Mouse (Mus musculus) myocyte (in vitro differentiated cells): ENCODE data around the gene Tmem151b. TPM values are rescaled to one million over a fixed set of nuclear protein-coding genes. Genes with fewer than 3 reads are reported as not detected.
A peak's percentile ranks its signal among the peaks of the same experiment; 100 is the strongest.

Source experiments
- H3K27me3 ChIP-seq: one replicate; pipeline ENCODE4 v1.6.1; 2011; ENCODE audit not compliant: control insufficient read depth, insufficient read depth, insufficient read length
- H3K36me3 ChIP-seq: one replicate; pipeline ENCODE4 v1.6.1; 2011; ENCODE audit not compliant: control insufficient read depth, insufficient read depth
- H3K4me2 ChIP-seq: one replicate; pipeline ENCODE4 v1.6.1; 2011; ENCODE audit warnings: low read depth, control low read depth
- H3K4me3 ChIP-seq: one replicate; pipeline ENCODE4 v1.5.1; 2011; ENCODE audit warnings: mild to moderate bottlenecking, control low read depth, moderate library complexity
- H3K79me2 ChIP-seq: one replicate; pipeline ENCODE4 v1.6.1; 2011; ENCODE audit not compliant: control insufficient read depth, insufficient read depth
- H3ac ChIP-seq: one replicate; pipeline ENCODE4 v1.6.1; 2011; ENCODE audit not compliant: control insufficient read depth, insufficient read length
- CEBPB ChIP-seq: IDR thresholded peaks from 2 replicates; pipeline ENCODE4 v1.6.1; 2011; ENCODE audit warnings: mild to moderate bottlenecking, moderate library complexity; ENCODE audit not compliant: poor library complexity, insufficient read depth, severe bottlenecking
- E2F4 ChIP-seq: IDR thresholded peaks from one replicate; pipeline ENCODE4 v1.6.1; 2011; ENCODE audit warnings: mild to moderate bottlenecking, control low read depth, moderate library complexity; ENCODE audit not compliant: insufficient read depth
- MAX ChIP-seq: IDR thresholded peaks from one replicate; pipeline ENCODE4 v1.6.1; 2011; ENCODE audit warnings: low read depth, mild to moderate bottlenecking, control low read depth
- MYOD1 ChIP-seq, 3 experiments: IDR thresholded peaks; one replicate each; pipeline ENCODE4 v1.6.1; 2011; ENCODE audit warnings: control low read depth in 2 of 3, low read depth in 2 of 3, mild to moderate bottlenecking in 2 of 3, moderate library complexity in 1 of 3; ENCODE audit not compliant: insufficient read length in 2 of 3, control insufficient read depth in 1 of 3
- MYOG ChIP-seq, 3 experiments: IDR thresholded peaks; one replicate each; pipeline ENCODE4 v1.6.1; 2011; ENCODE audit warnings: control low read depth in 2 of 3, low read depth in 2 of 3, mild to moderate bottlenecking in 2 of 3; ENCODE audit not compliant: insufficient read length in 2 of 3, control insufficient read depth in 1 of 3, insufficient read depth in 1 of 3
- POLR2A ChIP-seq: IDR thresholded peaks from one replicate; pipeline ENCODE4 v1.6.1; 2011; ENCODE audit warnings: low read depth, mild to moderate bottlenecking, control low read depth, moderate library complexity; ENCODE audit not compliant: insufficient read length
- POLR2AphosphoS2 ChIP-seq: IDR thresholded peaks from one replicate; pipeline ENCODE4 v1.6.1; 2011; ENCODE audit warnings: low read depth, control low read depth; ENCODE audit not compliant: insufficient read length
- REST ChIP-seq: IDR thresholded peaks from one replicate; pipeline ENCODE4 v1.6.1; 2011; ENCODE audit warnings: mild to moderate bottlenecking, control low read depth, moderate library complexity; ENCODE audit not compliant: insufficient read depth, insufficient read length
- SRF ChIP-seq: IDR thresholded peaks from one replicate; pipeline ENCODE4 v1.6.1; 2011; ENCODE audit warnings: low read depth; ENCODE audit not compliant: control insufficient read depth, insufficient read length
- TCF12 ChIP-seq: IDR thresholded peaks from one replicate; pipeline ENCODE4 v1.6.1; 2011; ENCODE audit warnings: mild to moderate bottlenecking, control low read depth; ENCODE audit not compliant: poor library complexity, insufficient read depth, severe bottlenecking
- TCF3 ChIP-seq: IDR thresholded peaks from one replicate; pipeline ENCODE4 v1.6.1; 2011; ENCODE audit warnings: low read depth, control low read depth; ENCODE audit not compliant: insufficient read length
- USF1 ChIP-seq: IDR thresholded peaks from one replicate; pipeline ENCODE4 v1.6.1; 2011; ENCODE audit warnings: low read depth, mild to moderate bottlenecking, control low read depth, moderate library complexity
- polyA plus RNA-seq: library from polyadenylated mRNA; unstranded; fragments of >200 nt; fragmentation: generic; extraction: Trizol; gene quantifications from one replicate; pipeline ENCODE4 v1.2.1, GENCODE M21; 2012; ENCODE audit warnings: missing spikeins

The Tmem151b gene
- polyA plus RNA-seq, 1 experiment = 0.30 TPM

DNA sequence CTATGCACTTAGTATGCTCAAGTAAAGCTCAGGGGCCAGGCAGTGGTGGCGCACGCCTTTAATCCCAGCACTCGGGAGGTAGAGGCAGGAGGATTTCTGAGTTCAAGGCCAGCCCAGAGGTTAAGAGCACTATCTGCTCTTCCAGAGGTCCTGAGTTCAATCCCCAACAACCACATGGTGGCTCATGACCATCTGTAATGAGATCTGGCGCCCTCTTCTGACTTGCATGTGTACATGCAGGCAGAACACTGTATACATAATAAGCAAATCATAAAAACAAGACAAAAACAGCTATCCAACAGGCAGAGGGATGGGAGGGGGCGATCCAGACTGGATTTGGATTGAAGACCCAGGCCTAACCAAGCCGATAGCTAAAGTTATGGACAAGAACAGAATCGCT is 29.4 kb upstream of the Tmem151b start:
- Histone ChIP-seq H3K79me2 (no peaks in the 10 kb centered on the region), H3K27me3 (no peaks in the 10 kb centered on the region), H3ac (no peak overlapping the region), H3K4me3 (no peak overlapping the region), H3K36me3 (no peaks in the 10 kb centered on the region), H3K4me2 (no peak overlapping the region)
- TF ChIP-seq SRF (no peak), MAX (no peak), REST (no peak), MYOG (IDR thresholded peaks at IDR 0.05; ENCODE audit: control insufficient read depth in 1 of 3, insufficient read depth in 1 of 3, insufficient read length in 2 of 3, low read depth in 2 of 3) (no peak), POLR2AphosphoS2 (no peak), POLR2A (no peak), USF1 (no peak), TCF3 (no peak), CEBPB (no peak), TCF12 (no peak), E2F4 (no peak), MYOD1 (IDR thresholded peaks at IDR 0.05; ENCODE audit: control insufficient read depth in 1 of 3, insufficient read length in 2 of 3, low read depth in 2 of 3) (no peak)

- no peaks in the 10 kb centered on the region for H3K27me3 ChIP-seq
- no peaks in the 10 kb centered on the region for H3K79me2 ChIP-seq
- TF ChIP-seq MYOG (IDR thresholded peaks at IDR 0.05; ENCODE audit: control insufficient read depth in 1 of 3, insufficient read depth in 1 of 3, insufficient read length in 2 of 3, low read depth in 2 of 3) (no peak), SRF (no peak)
- no peaks in the 10 kb centered on the region for H3K36me3 ChIP-seq
- H3K4me2 ChIP-seq = no peak overlapping the region
- no peak overlapping the region for H3ac ChIP-seq
- H3K4me3 ChIP-seq = no peak overlapping the region
Observed at GRCm38 (mm10) chr17:45578242-45578641, 28.8 kb upstream of the Tmem151b start.

- H3K27me3 ChIP-seq = no peaks in the 10 kb centered on the region
- no peak overlapping the region for H3ac ChIP-seq
- H3K79me2 ChIP-seq = peaks cover 27% of the 10 kb centered on the region
- H3K4me3 ChIP-seq = peak overlapping the region; percentile 95
- peak overlapping the region; percentile 70 for H3K4me2 ChIP-seq
- TF ChIP-seq SRF (no peak), MYOD1 (IDR thresholded peaks at IDR 0.05; ENCODE audit: control insufficient read depth in 1 of 3, insufficient read length in 2 of 3, low read depth in 2 of 3) (no peak), POLR2AphosphoS2 (no peak), TCF12 (no peak), CEBPB (no peak), USF1 (no peak)
- peaks cover 18% of the 10 kb centered on the region for H3K36me3 ChIP-seq
Observed at GRCm38 (mm10) chr17:45575123-45575897, 25.8 kb upstream of the Tmem151b start.

DNA sequence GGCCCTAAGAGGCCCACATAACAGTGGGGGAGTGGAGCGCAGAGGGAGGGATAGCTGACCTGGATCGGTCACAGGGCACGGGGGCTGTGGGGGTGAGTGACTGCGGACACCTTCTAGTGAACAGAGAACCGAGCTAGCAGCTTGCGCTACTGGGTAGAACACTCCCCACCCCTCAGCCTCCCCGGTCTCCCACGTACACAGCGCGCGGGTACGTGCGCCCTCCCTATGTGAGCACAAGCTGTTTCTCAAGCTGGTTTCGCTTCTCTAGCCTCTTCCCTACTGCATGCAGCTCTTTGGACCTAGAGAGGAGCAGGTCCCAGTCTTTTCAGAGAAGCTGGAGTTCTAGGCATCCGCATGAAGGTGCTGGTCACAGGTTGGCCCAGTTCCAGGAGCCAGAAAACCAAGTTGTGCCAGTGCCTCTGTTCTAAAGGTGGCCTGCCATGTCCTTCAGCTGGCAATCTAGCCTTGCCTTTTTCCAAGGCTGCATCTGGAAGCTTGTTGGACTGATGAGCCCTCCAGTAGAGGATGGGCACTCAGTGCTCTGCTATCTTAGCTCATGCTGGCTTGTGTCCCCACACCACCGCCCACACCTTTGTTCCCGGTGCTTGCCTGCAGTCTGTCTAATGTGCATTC is 24.8 kb upstream of the Tmem151b start:
- TF ChIP-seq MAX (no peak), TCF12 (no peak), POLR2A (peak; percentile 32), POLR2AphosphoS2 (peak; percentile 40), MYOG (IDR thresholded peaks at IDR 0.05; ENCODE audit: control insufficient read depth in 1 of 3, insufficient read depth in 1 of 3, insufficient read length in 2 of 3, low read depth in 2 of 3) (no peak)
- Histone ChIP-seq H3K36me3 (peaks cover 29% of the 10 kb centered on the region), H3K27me3 (no peaks in the 10 kb centered on the region), H3K4me3 (peak overlapping the region; percentile 95), H3ac (peak overlapping the region; percentile 86), H3K79me2 (peaks cover 31% of the 10 kb centered on the region), H3K4me2 (peak overlapping the region; percentile 70)

DNA sequence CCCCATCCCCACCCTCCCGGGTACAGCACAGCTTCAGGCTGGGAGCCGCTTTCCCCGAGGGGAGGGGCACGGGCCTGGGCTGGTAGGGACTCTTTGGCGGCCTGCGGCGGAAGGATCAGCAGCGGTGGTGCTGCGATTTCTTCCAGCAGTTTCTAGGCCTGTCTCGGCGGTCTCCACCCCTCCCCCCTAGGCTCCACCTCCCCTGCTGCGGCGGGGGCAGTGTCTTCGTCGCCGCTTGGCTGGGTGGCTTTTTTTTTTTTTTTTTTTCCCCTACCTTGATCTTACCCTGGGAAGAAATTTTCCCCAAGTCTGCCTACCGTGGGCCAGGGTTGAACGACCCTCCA is 24.3 kb upstream of the Tmem151b start:
- H3K36me3 ChIP-seq = peaks cover 34% of the 10 kb centered on the region
- TF ChIP-seq MYOG (IDR thresholded peaks at IDR 0.05; ENCODE audit: control insufficient read depth in 1 of 3, insufficient read depth in 1 of 3, insufficient read length in 2 of 3, low read depth in 2 of 3) (peak in 2 of 3 experiments; percentile 41 to 80), E2F4 (no peak), MAX (no peak), REST (no peak), MYOD1 (IDR thresholded peaks at IDR 0.05; ENCODE audit: control insufficient read depth in 1 of 3, insufficient read length in 2 of 3, low read depth in 2 of 3) (peak in 2 of 3 experiments; percentile 12 to 73), POLR2A (peak; percentile 51), TCF3 (no peak), USF1 (no peak), POLR2AphosphoS2 (peak; percentile 62), CEBPB (no peak), SRF (peak; percentile 46), TCF12 (no peak)

More for the DNA sequence above, 24.3 kb upstream of the Tmem151b start:
- Histone ChIP-seq H3K79me2 (peaks cover 36% of the 10 kb centered on the region), H3K27me3 (no peaks in the 10 kb centered on the region), H3K4me3 (peak overlapping the region; percentile 95), H3ac (peak overlapping the region; percentile 86), H3K4me2 (peak overlapping the region; percentile 70)
